Mouse (Mus musculus) liver, postnatal 0 days (tissue): Measurements from ENCODE around the gene Fto.

Source experiments
- CTCF ChIP-seq: sonication (generic); IDR thresholded peaks from 2 replicates; pipeline ENCODE4 v1.5.1; 2016; ENCODE audit warnings: antibody characterized with exemption, low read depth
- EP300 ChIP-seq: IDR thresholded peaks from 2 replicates; pipeline ENCODE4 v1.6.1; 2016; ENCODE audit warnings: antibody characterized with exemption, low read depth, mild to moderate bottlenecking

- TF ChIP-seq EP300 (no peak), CTCF (no peak)
Measured at GRCm38 (mm10) chr8:91605901-91606300, 292.6 kb downstream of the Fto start.
